Mouse (Mus musculus) neural tube, embryonic 13.5 days (tissue): ENCODE results near the gene Kif5c. TPM values are rescaled to one million over a fixed set of nuclear protein-coding genes. Genes with fewer than 3 reads are reported as not detected.

Experiments used
- ATAC-seq: fragments of 200-750 bp; cut with Nextera tagmentation; 2 replicates; pipeline ENCODE4 v1.8.0; 2017; ENCODE audit warnings: low read depth, mild to moderate bottlenecking, moderate TSS enrichment, moderate library complexity
- H3K27ac ChIP-seq: fragments of 300-500 bp; sonication (generic); replicated peaks from 2 replicates; pipeline ENCODE4 v1.5.1; 2015; ENCODE audit warnings: moderate library complexity, mild to moderate bottlenecking, inconsistent platforms
- H3K27me3 ChIP-seq: fragments of 300-500 bp; sonication (generic); 2 replicates; pipeline ENCODE4 v1.6.1; 2015; ENCODE audit warnings: mild to moderate bottlenecking, inconsistent platforms
- H3K36me3 ChIP-seq: fragments of 300-500 bp; sonication (generic); 2 replicates; pipeline ENCODE4 v1.6.1; 2015; ENCODE audit warnings: mild to moderate bottlenecking, inconsistent platforms
- H3K4me1 ChIP-seq: fragments of 300-500 bp; sonication (generic); replicated peaks from 2 replicates; pipeline ENCODE4 v1.6.1; 2015; ENCODE audit warnings: inconsistent platforms
- H3K4me2 ChIP-seq: fragments of 300-500 bp; sonication (generic); 2 replicates; pipeline ENCODE4 v1.6.1; 2015; ENCODE audit warnings: inconsistent platforms, mild to moderate bottlenecking, moderate library complexity
- H3K4me3 ChIP-seq: fragments of 300-500 bp; sonication (generic); 2 replicates; pipeline ENCODE4 v1.5.1; 2015; ENCODE audit warnings: mild to moderate bottlenecking, inconsistent platforms
- H3K9ac ChIP-seq: fragments of 300-500 bp; sonication (generic); 2 replicates; pipeline ENCODE4 v1.6.1; 2015; ENCODE audit warnings: moderate library complexity, mild to moderate bottlenecking, inconsistent platforms
- H3K9me3 ChIP-seq: fragments of 300-500 bp; sonication (generic); 2 replicates; pipeline ENCODE4 v1.6.1; 2016; ENCODE audit warnings: inconsistent platforms
- WGBS: fragments of 180-500 bp; shearing (Covaris S2); methylation state at CpG from one replicate; pipeline ENCODE4 v1.1.7; 2015; 5-methylcytosine and 5-hydroxymethylcytosine counted together
- polyA plus RNA-seq: library from polyadenylated mRNA; unstranded; fragments of >200 nt; fragmentation: Nextera tagmentation; extraction: Ambion mirVana; gene quantifications from 2 replicates; pipeline ENCODE4 v1.2.1, GENCODE M21; 2015

Kif5c gene
- polyA plus RNA-seq, 1 experiment from 2014 or later: 181 TPM

GRCm38 (mm10) chr2:49678386-49678785, 59.3 kb downstream of the Kif5c start:
- Histone ChIP-seq H3K9me3 (no peaks in the 10 kb centered on the region), H3K4me1 (peaks cover 72% of the 10 kb centered on the region), H3K4me2 (no peak overlapping the region), H3K27me3 (no peaks in the 10 kb centered on the region), H3K27ac (peak overlapping the region; percentile 74), H3K9ac (no peak overlapping the region), H3K4me3 (no peak overlapping the region), H3K36me3 (peaks cover 19% of the 10 kb centered on the region; the same call in 1 of the 2 replicates)
- no peak for ATAC-seq
- 60% methylated on average over 7 of the region's 7 CpGs for WGBS

- Histone ChIP-seq H3K9ac (peak overlapping the region; percentile 18; the same call in 1 of the 2 replicates), H3K27me3 (no peaks in the 10 kb centered on the region), H3K36me3 (peaks cover 19% of the 10 kb centered on the region; the same call in 1 of the 2 replicates), H3K4me1 (peaks cover 72% of the 10 kb centered on the region), H3K4me2 (no peak overlapping the region), H3K27ac (peak overlapping the region; percentile 74), H3K9me3 (no peaks in the 10 kb centered on the region), H3K4me3 (no peak overlapping the region)
- WGBS: 43% methylated on average over 16 of the region's 16 CpGs
- ATAC-seq: peak; percentile 70
Observed at GRCm38 (mm10) chr2:49679135-49679964, 60.3 kb downstream of the Kif5c start.

- no peak overlapping the region for H3K27ac ChIP-seq
- no peak overlapping the region for H3K9ac ChIP-seq
- H3K4me3 ChIP-seq: no peak overlapping the region
- H3K4me2 ChIP-seq: no peak overlapping the region
- H3K36me3 ChIP-seq: peaks cover 25% of the 10 kb centered on the region; the same call in 1 of the 2 replicates
- no peaks in the 10 kb centered on the region for H3K9me3 ChIP-seq
- WGBS: 59% methylated on average over 6 of the region's 6 CpGs
- no peak for ATAC-seq
- H3K27me3 ChIP-seq: no peaks in the 10 kb centered on the region
- peaks cover 49% of the 10 kb centered on the region for H3K4me1 ChIP-seq
Observed at GRCm38 (mm10) chr2:49682754-49683153, 63.7 kb downstream of the Kif5c start.

- no peak overlapping the region for H3K9ac ChIP-seq
- no peak overlapping the region for H3K27ac ChIP-seq
- peaks cover 31% of the 10 kb centered on the region for H3K4me1 ChIP-seq
- H3K36me3 ChIP-seq: peaks cover 34% of the 10 kb centered on the region; the same call in 1 of the 2 replicates
- ATAC-seq: no peak
- H3K4me3 ChIP-seq: no peak overlapping the region
- H3K27me3 ChIP-seq: no peaks in the 10 kb centered on the region
- WGBS: 72% methylated on average over 2 of the region's 2 CpGs
- no peaks in the 10 kb centered on the region for H3K9me3 ChIP-seq
- H3K4me2 ChIP-seq: no peak overlapping the region
Observed at GRCm38 (mm10) chr2:49684808-49685207, 65.7 kb downstream of the Kif5c start.

- peak; percentile 32; the same call in 1 of the 2 replicates for ATAC-seq
- Histone ChIP-seq H3K36me3 (peaks cover 15% of the 10 kb centered on the region; the same call in 1 of the 2 replicates), H3K27ac (peak overlapping the region; percentile 56), H3K4me1 (peaks cover 50% of the 10 kb centered on the region), H3K27me3 (no peaks in the 10 kb centered on the region), H3K9me3 (no peaks in the 10 kb centered on the region), H3K4me3 (no peak overlapping the region), H3K9ac (no peak overlapping the region), H3K4me2 (no peak overlapping the region)
- 59% methylated on average over 9 of the region's 9 CpGs for WGBS
Observed at GRCm38 (mm10) chr2:49690421-49690826, 71.3 kb downstream of the Kif5c start.

GRCm38 (mm10) chr2:49691441-49691840, 72.3 kb downstream of the Kif5c start:
- Histone ChIP-seq H3K9me3 (no peaks in the 10 kb centered on the region), H3K36me3 (peaks cover 23% of the 10 kb centered on the region), H3K9ac (no peak overlapping the region), H3K4me1 (peaks cover 50% of the 10 kb centered on the region), H3K27me3 (no peaks in the 10 kb centered on the region), H3K27ac (peak overlapping the region; percentile 56; the same call in 1 of the 2 replicates), H3K4me3 (no peak overlapping the region), H3K4me2 (no peak overlapping the region)
- 73% methylated on average over 5 of the region's 5 CpGs for WGBS
- peak; percentile 22; the same call in 1 of the 2 replicates for ATAC-seq

GRCm38 (mm10) chr2:49694727-49695126, 75.6 kb downstream of the Kif5c start:
- Histone ChIP-seq H3K4me3 (no peak overlapping the region), H3K4me1 (peaks cover 71% of the 10 kb centered on the region), H3K9me3 (no peaks in the 10 kb centered on the region), H3K27ac (0 out of 2 replicates have a peak overlapping the region, but pooled peaks have one; percentile 4), H3K36me3 (peaks cover 26% of the 10 kb centered on the region), H3K9ac (no peak overlapping the region), H3K4me2 (no peak overlapping the region), H3K27me3 (no peaks in the 10 kb centered on the region)
- no peak for ATAC-seq
- WGBS: 79% methylated on average over 10 of the region's 10 CpGs

GRCm38 (mm10) chr2:49695461-49695860, 76.4 kb downstream of the Kif5c start:
- peaks cover 28% of the 10 kb centered on the region for H3K36me3 ChIP-seq
- H3K4me1 ChIP-seq: peaks cover 64% of the 10 kb centered on the region
- no peak for ATAC-seq
- no peak overlapping the region for H3K9ac ChIP-seq
- H3K4me3 ChIP-seq: no peak overlapping the region
- 89% methylated on average over 3 of the region's 3 CpGs for WGBS
- 0 out of 2 replicates have a peak overlapping the region, but pooled peaks have one; percentile 4 for H3K27ac ChIP-seq
- no peaks in the 10 kb centered on the region for H3K27me3 ChIP-seq
- no peak overlapping the region for H3K4me2 ChIP-seq
- H3K9me3 ChIP-seq: no peaks in the 10 kb centered on the region

- no peak overlapping the region for H3K4me3 ChIP-seq
- H3K4me1 ChIP-seq: peaks cover 34% of the 10 kb centered on the region
- H3K9me3 ChIP-seq: no peaks in the 10 kb centered on the region
- no peak overlapping the region for H3K4me2 ChIP-seq
- 94% methylated on average over 5 of the region's 5 CpGs for WGBS
- no peaks in the 10 kb centered on the region for H3K27me3 ChIP-seq
- no peak overlapping the region for H3K9ac ChIP-seq
- ATAC-seq: no peak
- H3K27ac ChIP-seq: no peak overlapping the region
- H3K36me3 ChIP-seq: peaks cover 61% of the 10 kb centered on the region
Observed at GRCm38 (mm10) chr2:49698851-49699250, 79.8 kb downstream of the Kif5c start.

- WGBS: 91% methylated on average over 22 of the region's 22 CpGs
- H3K4me2 ChIP-seq: no peak overlapping the region
- no peaks in the 10 kb centered on the region for H3K9me3 ChIP-seq
- peaks cover 23% of the 10 kb centered on the region for H3K4me1 ChIP-seq
- H3K4me3 ChIP-seq: no peak overlapping the region
- no peaks in the 10 kb centered on the region for H3K27me3 ChIP-seq
- H3K36me3 ChIP-seq: peaks cover 75% of the 10 kb centered on the region
- no peak overlapping the region for H3K27ac ChIP-seq
- ATAC-seq: no peak
- H3K9ac ChIP-seq: no peak overlapping the region
Observed at GRCm38 (mm10) chr2:49700176-49700971, 81.3 kb downstream of the Kif5c start.

- H3K27me3 ChIP-seq: no peaks in the 10 kb centered on the region
- 93% methylated on average over 3 of the region's 3 CpGs for WGBS
- peaks cover 55% of the 10 kb centered on the region for H3K36me3 ChIP-seq
- 0 out of 2 replicates have a peak, but pooled peaks cover 4% of the 10 kb centered on the region for H3K4me1 ChIP-seq
- H3K9ac ChIP-seq: no peak overlapping the region
- H3K4me2 ChIP-seq: no peak overlapping the region
- no peak; the same call in 1 of the 2 replicates for ATAC-seq
- H3K27ac ChIP-seq: no peak overlapping the region
- no peak overlapping the region for H3K4me3 ChIP-seq
- H3K9me3 ChIP-seq: no peaks in the 10 kb centered on the region
Observed at GRCm38 (mm10) chr2:49710223-49710622, 91.1 kb downstream of the Kif5c start.

GRCm38 (mm10) chr2:49711693-49712092, 92.6 kb downstream of the Kif5c start:
- 0 out of 2 replicates have a peak, but pooled peaks cover 4% of the 10 kb centered on the region for H3K4me1 ChIP-seq
- H3K9me3 ChIP-seq: no peaks in the 10 kb centered on the region
- no peak for ATAC-seq
- 82% methylated on average over 6 of the region's 6 CpGs for WGBS
- H3K9ac ChIP-seq: no peak overlapping the region
- no peak overlapping the region for H3K4me2 ChIP-seq
- H3K27ac ChIP-seq: no peak overlapping the region
- peaks cover 53% of the 10 kb centered on the region for H3K36me3 ChIP-seq
- H3K4me3 ChIP-seq: no peak overlapping the region
- no peaks in the 10 kb centered on the region for H3K27me3 ChIP-seq
